19 mouse cellular contexts compared by ENCODE assay signal in genomic region chr2:68283021-68283548, GRCm38 (mm10).
DNase-seq lines count a peak whose midpoint lies in the region; ATAC-seq lines count a peak whose summit lies in the region.
"Had no signal": no experiment of that assay in that cellular context is flagged by ENCODE, and none has a peak within 500 bp of the region (broad histone marks: within the 10 kb centered on the region; RNA-seq: fewer than 3 reads in every experiment).

No protein-coding gene starts in this region.

- ATAC-seq in forebrain, embryonic 11.5 days (replicated peaks; ENCODE audit: low FRiP score): 0 out of 2 replicates have a peak, but pooled peaks have one; percentile 21
- 0 out of 2 replicates have a peak, but pooled peaks have one; percentile 59 for ATAC-seq in limb, embryonic 12.5 days (ENCODE audit: insufficient number of reproducible peaks, insufficient read depth, low FRiP score, low TSS enrichment, low read depth)
- ATAC-seq in forebrain, embryonic 12.5 days (ENCODE audit: low FRiP score): 0 out of 2 replicates have a peak, but pooled peaks have one; percentile 23
- peak; percentile 66; the same call in 1 of the 2 replicates for ATAC-seq in midbrain, embryonic 15.5 days (replicated peaks)
- ATAC-seq: activated CD4-positive, CD25-positive, alpha-beta regulatory T cell, adult 4 months; intestine, postnatal 0 days had no signal

- H3K4me3 ChIP-seq in forebrain, embryonic 11.5 days (ENCODE audit: low read depth, low read length): no peak overlapping the region
- no peak overlapping the region for H3K4me3 ChIP-seq in forebrain, embryonic 10.5 days
- no peak overlapping the region for H3K4me3 ChIP-seq in limb, embryonic 12.5 days (replicated peaks)
- no peak overlapping the region for H3K4me3 ChIP-seq in limb, embryonic 10.5 days
- H3K4me3 ChIP-seq in forebrain, embryonic 12.5 days (replicated peaks): no peak overlapping the region
- H3K4me3 ChIP-seq in midbrain, embryonic 15.5 days: no peak overlapping the region
- H3K4me3 ChIP-seq: embryonic facial prominence, embryonic 10.5 days; erythroblast, embryonic 14.5 days had no signal

- H3K9me3 ChIP-seq in forebrain, embryonic 11.5 days (ENCODE audit: control insufficient read depth, low read length): no peaks in the 10 kb centered on the region
- H3K9me3 ChIP-seq in forebrain, embryonic 10.5 days: peaks cover 4% of the 10 kb centered on the region; the same call in 1 of the 2 replicates
- no peaks in the 10 kb centered on the region for H3K9me3 ChIP-seq in limb, embryonic 12.5 days
- H3K9me3 ChIP-seq in limb, embryonic 10.5 days (replicated peaks): no peaks in the 10 kb centered on the region
- no peaks in the 10 kb centered on the region for H3K9me3 ChIP-seq in forebrain, embryonic 12.5 days
- no peaks in the 10 kb centered on the region for H3K9me3 ChIP-seq in midbrain, embryonic 15.5 days
- H3K9me3 ChIP-seq: embryonic facial prominence, embryonic 10.5 days had no signal

- H3K4me2 ChIP-seq in forebrain, embryonic 11.5 days (ENCODE audit: low read depth, low read length, severe bottlenecking): no peak overlapping the region
- no peak overlapping the region for H3K4me2 ChIP-seq in limb, embryonic 12.5 days
- H3K4me2 ChIP-seq in forebrain, embryonic 12.5 days: no peak overlapping the region
- H3K4me2 ChIP-seq in midbrain, embryonic 15.5 days: no peak overlapping the region

- H3K27me3 ChIP-seq in forebrain, embryonic 11.5 days (ENCODE audit: control insufficient read depth, insufficient read depth, low read length): no peaks in the 10 kb centered on the region
- no peaks in the 10 kb centered on the region for H3K27me3 ChIP-seq in forebrain, embryonic 10.5 days (ENCODE audit: poor library complexity, severe bottlenecking)
- no peaks in the 10 kb centered on the region for H3K27me3 ChIP-seq in limb, embryonic 12.5 days
- H3K27me3 ChIP-seq in limb, embryonic 10.5 days (ENCODE audit: low read depth, poor library complexity, severe bottlenecking): no peaks in the 10 kb centered on the region
- no peaks in the 10 kb centered on the region for H3K27me3 ChIP-seq in forebrain, embryonic 12.5 days
- no peaks in the 10 kb centered on the region for H3K27me3 ChIP-seq in midbrain, embryonic 15.5 days (replicated peaks)
- H3K27me3 ChIP-seq: CH12.LX had no signal

- H3K9ac ChIP-seq in forebrain, embryonic 11.5 days (ENCODE audit: low read length): no peak overlapping the region
- H3K9ac ChIP-seq in limb, embryonic 12.5 days (replicated peaks): no peak overlapping the region
- H3K9ac ChIP-seq in forebrain, embryonic 12.5 days: no peak overlapping the region
- H3K9ac ChIP-seq in midbrain, embryonic 15.5 days: no peak overlapping the region

- 85% methylated on average over 6 of the region's 6 CpGs for WGBS in forebrain, embryonic 11.5 days
- 94% methylated on average over 6 of the region's 6 CpGs for WGBS in forebrain, embryonic 10.5 days
- 65% methylated on average over 6 of the region's 6 CpGs for WGBS in limb, embryonic 12.5 days
- 95% methylated on average over 6 of the region's 6 CpGs for WGBS in limb, embryonic 10.5 days
- WGBS in forebrain, embryonic 12.5 days: 78% methylated on average over 6 of the region's 6 CpGs
- WGBS in midbrain, embryonic 15.5 days: 57% methylated on average over 6 of the region's 6 CpGs

- DNase-seq in forebrain, embryonic 11.5 days (ENCODE audit: low spot score): no peak
- no peak for DNase-seq in forebrain, embryonic 10.5 days (ENCODE audit: extremely low spot score, low spot score)
- DNase-seq in limb, embryonic 10.5 days (ENCODE audit: low spot score): no peak
- DNase-seq in lung, postnatal 14 days: no peak
- no peak for DNase-seq in adrenal gland, postnatal 36 days
- DNase-seq: adrenal gland, postnatal 25 days; cerebellum, postnatal 36 days; gastrocnemius, postnatal 10 days; kidney, postnatal 14 days; thymus, postnatal 14 days had no signal

- H3K36me3 ChIP-seq in forebrain, embryonic 11.5 days (ENCODE audit: control insufficient read depth, insufficient read depth, low read length): no peaks in the 10 kb centered on the region
- H3K36me3 ChIP-seq in forebrain, embryonic 10.5 days (replicated peaks): peaks cover 31% of the 10 kb centered on the region
- H3K36me3 ChIP-seq in limb, embryonic 12.5 days: peaks cover 6% of the 10 kb centered on the region; the same call in 1 of the 2 replicates
- peaks cover 33% of the 10 kb centered on the region for H3K36me3 ChIP-seq in limb, embryonic 10.5 days
- peaks cover 16% of the 10 kb centered on the region; the same call in 1 of the 2 replicates for H3K36me3 ChIP-seq in forebrain, embryonic 12.5 days (replicated peaks)
- no peaks in the 10 kb centered on the region; the same call in 1 of the 2 replicates for H3K36me3 ChIP-seq in midbrain, embryonic 15.5 days (replicated peaks)

- no peak overlapping the region for H3K27ac ChIP-seq in forebrain, embryonic 11.5 days (ENCODE audit: low read depth, low read length)
- H3K27ac ChIP-seq in forebrain, embryonic 10.5 days: no peak overlapping the region
- H3K27ac ChIP-seq in limb, embryonic 12.5 days: 0 out of 2 replicates have a peak overlapping the region, but pooled peaks have one; percentile 17
- H3K27ac ChIP-seq in limb, embryonic 10.5 days: no peak overlapping the region
- no peak overlapping the region for H3K27ac ChIP-seq in forebrain, embryonic 12.5 days
- H3K27ac ChIP-seq in midbrain, embryonic 15.5 days: no peak overlapping the region
- H3K27ac ChIP-seq: embryonic facial prominence, embryonic 10.5 days; stomach, postnatal 0 days had no signal

- H3K4me1 ChIP-seq in forebrain, embryonic 11.5 days (replicated peaks; ENCODE audit: control insufficient read depth, insufficient read depth, low read length): no peaks in the 10 kb centered on the region
- no peaks in the 10 kb centered on the region for H3K4me1 ChIP-seq in forebrain, embryonic 10.5 days
- H3K4me1 ChIP-seq in limb, embryonic 12.5 days (replicated peaks): peaks cover 9% of the 10 kb centered on the region
- no peaks in the 10 kb centered on the region for H3K4me1 ChIP-seq in limb, embryonic 10.5 days
- no peaks in the 10 kb centered on the region for H3K4me1 ChIP-seq in forebrain, embryonic 12.5 days
- 0 out of 2 replicates have a peak, but pooled peaks cover 2% of the 10 kb centered on the region for H3K4me1 ChIP-seq in midbrain, embryonic 15.5 days
- H3K4me1 ChIP-seq: embryonic facial prominence, embryonic 10.5 days had no signal
